Mouse (Mus musculus): Measurements from ENCODE around the gene Prkcb.

The Prkcb gene

GRCm38 (mm10) chr7:122376845-122377244 is 88.3 kb downstream of the Prkcb start:
- no peak for DNase-seq

DNA sequence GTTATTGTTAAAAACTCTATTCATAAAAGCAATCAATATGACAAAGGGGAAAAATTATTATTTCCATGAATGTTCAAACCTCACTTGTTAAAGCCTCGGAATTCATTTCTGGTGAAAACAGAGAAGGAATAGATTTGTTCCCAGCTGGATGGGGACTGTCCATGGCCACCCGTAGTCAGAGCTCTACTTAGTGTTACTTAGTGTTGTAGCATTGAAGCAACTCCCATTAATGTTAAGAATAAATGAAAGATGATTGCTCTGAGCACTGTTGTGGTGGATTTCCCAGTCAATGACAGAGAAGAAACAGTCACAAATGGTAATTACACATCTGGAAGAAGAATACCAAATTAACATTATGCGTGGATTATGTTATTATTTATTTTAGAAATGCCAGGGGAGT is 89.4 kb downstream of the Prkcb start:
- DNase-seq, result no peak

GRCm38 (mm10) chr7:122378473-122378872 is 89.9 kb downstream of the Prkcb start:
- DNase-seq, result peak; percentile 49 to 64

GRCm38 (mm10) chr7:122379292-122379691 is 90.7 kb downstream of the Prkcb start:
- no peak for DNase-seq

- DNase-seq, result no peak
Measured at GRCm38 (mm10) chr7:122380336-122381130, 92.0 kb downstream of the Prkcb start.

GRCm38 (mm10) chr7:122381560-122381959 is 93.0 kb downstream of the Prkcb start:
- no peak for DNase-seq

DNA sequence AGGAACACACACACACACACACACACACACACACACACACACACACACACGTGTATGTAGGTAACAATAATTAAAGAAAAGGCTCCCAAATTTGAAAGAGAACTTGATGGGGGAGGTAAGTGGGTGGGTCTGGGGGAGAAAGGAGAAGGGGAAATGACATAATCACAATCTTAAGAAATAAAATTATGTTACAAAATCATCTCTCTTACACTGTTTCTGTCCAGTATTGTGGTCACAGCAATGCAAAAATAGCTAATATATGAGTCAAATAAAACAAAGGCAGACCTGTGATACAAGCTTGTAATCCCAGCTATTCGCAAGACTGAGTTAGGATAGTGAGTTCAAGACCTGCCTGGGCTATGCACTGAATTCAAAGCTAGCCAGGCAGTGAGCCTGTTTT is 94.7 kb downstream of the Prkcb start:
- DNase-seq, result no peak

- DNase-seq, result no peak
Measured at GRCm38 (mm10) chr7:122384891-122385290, 96.3 kb downstream of the Prkcb start.

DNA sequence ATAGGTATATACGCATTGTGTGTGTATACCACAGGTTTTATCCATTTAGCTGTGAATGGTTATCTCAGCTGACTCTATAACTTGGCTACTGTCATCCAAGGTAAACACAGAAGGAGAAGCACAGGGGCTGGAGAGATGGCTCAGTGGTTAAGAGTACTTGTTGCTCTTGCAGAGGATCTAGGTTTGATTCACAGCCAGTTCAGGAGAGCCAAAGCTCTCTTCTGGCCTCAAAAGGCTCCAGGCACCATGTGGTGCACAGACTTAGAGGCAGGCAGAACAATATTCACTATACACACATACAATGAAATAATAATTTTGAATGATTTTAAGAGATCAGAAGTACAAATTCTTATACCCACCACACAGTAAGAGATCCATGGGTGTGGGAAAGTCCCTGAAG is 98.0 kb downstream of the Prkcb start:
- DNase-seq, result no peak

GRCm38 (mm10) chr7:122387896-122388295 is 99.3 kb downstream of the Prkcb start:
- no peak for DNase-seq

DNA sequence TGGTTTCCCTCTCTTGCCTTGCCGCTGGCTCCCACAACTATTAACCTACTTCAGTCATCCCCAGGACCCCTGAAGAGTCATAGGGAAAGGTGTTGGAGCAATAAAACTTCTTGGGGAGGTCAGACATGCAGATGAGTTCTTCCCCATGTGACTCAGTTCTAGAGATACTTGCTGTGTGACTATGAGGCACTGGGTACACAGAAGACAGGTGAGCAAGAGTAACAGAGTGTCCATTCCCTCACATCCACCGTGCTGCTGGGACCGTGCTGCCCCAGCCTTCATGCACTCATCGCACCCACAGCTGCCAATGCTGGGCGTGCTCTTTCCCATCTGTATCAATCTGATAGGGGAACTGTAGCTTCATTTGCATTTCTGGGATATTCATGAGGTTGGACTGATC is 100.3 kb downstream of the Prkcb start:
- no peak for DNase-seq

GRCm38 (mm10) chr7:122389633-122390032 is 101.1 kb downstream of the Prkcb start:
- DNase-seq, result no peak

DNA sequence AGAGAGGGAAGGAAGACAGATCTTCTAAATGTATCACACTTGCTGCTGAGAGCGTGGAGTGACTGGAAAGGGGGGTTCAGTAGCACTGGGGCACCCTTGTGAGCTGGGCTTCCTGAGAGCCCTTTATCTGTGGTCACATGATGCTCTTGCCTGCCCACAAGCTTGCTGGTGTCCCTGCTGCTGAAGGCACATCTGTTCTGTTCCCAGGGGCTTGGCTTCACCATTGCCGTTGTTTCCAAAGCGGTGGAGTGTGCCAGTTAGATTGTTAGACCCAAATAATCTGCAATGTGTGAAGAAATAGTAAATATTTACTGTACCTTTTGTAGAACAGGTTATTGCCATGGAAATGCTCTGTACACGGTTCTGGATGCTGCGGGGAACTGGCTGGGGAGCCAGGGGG is 101.6 kb downstream of the Prkcb start:
- no peak for DNase-seq

GRCm38 (mm10) chr7:122390683-122391082 is 102.1 kb downstream of the Prkcb start:
- DNase-seq, result no peak

GRCm38 (mm10) chr7:122391382-122391781 is 102.8 kb downstream of the Prkcb start:
- DNase-seq, result no peak

DNA sequence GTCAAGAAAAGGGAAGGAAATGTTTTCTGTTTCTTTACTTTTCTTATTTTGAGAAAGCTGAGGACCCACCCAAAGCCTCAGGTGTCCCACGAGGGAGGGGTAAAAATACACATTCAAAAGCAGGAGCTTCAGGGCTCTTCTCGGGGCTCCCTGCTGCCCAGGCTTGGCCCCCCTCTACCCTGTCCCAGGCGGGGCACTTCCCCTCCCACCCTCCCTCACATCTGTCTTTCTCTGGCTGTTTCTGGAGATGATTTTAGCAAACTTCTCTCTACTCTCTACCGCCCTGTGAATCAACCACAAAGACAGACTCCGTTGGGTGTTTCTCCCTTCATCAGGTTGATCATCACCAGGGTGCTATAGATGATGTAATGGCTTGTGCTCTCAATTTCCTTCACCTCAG is 105.4 kb downstream of the Prkcb start:
- no peak for DNase-seq

- DNase-seq, result no peak
Measured at GRCm38 (mm10) chr7:122395159-122395975, 106.8 kb downstream of the Prkcb start.

GRCm38 (mm10) chr7:122395976-122396315 is 107.4 kb downstream of the Prkcb start:
- no peak for DNase-seq

DNA sequence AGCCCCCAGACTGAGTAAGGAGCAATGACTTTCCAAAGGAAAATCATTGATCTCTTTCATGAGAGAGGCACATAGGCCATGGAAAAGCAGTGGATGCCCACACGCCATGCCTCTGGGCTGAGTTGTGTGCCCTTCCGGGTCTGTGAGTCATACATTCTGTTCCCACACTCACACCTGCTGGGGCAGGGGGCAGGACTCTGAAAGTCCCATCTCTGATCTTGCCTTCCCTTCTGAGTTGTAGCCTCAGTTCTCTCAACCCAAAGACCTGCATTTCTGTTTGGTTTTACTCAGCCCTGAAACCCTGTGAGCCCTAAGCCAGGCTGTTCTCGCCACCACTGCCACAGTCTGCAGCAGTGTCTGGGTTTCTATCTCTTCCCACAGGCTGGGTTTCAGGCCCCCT is 109.1 kb downstream of the Prkcb start:
- DNase-seq, result no peak

GRCm38 (mm10) chr7:122402041-122402440 is 113.5 kb downstream of the Prkcb start:
- no peak for DNase-seq

DNA sequence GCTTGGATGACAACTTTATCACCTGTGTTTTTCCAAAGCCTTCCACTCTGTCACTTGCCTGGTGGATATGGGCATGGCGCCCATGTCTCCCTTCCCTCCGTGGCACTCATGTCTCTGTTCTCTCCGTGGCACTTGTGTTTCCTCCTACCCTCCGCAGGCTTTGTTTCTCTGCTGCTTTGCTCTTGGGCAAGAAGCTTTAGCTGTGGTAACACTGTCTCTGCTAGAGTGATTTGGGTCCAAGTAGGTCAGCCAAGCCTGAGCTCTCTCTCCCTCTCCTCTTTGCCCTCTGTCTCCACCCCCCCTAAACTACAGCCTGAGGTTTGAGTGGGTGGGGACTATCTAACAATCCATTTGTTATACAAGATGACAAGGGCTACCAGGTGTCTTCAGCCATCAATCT is 114.8 kb downstream of the Prkcb start:
- no peak for DNase-seq

- DNase-seq, result peak; percentile 42 to 76
Measured at GRCm38 (mm10) chr7:122404571-122405393, 116.2 kb downstream of the Prkcb start.

DNA sequence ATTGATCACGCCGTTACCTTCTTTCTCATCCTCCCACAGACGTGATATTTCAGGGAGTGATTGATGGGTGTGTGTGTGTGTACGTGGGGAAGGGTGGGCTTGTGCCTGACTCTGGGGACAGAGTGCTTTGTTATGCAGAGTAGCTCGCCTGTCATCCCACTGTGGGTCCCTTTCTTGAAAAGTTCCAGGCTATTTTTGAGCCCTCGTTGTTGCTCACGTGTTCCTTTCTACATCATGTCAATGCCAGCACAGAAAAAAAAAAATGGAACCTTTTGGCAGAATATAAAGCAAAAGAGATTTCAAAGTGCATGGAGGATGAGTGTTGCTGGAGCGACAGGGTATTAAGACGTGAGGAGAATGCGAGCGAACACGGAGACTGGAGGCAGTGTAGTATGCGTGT is 118.1 kb downstream of the Prkcb start:
- no peak for DNase-seq

Measured in lung, postnatal 4 days (tissue).